Mouse (Mus musculus): ENCODE measurements around the gene Gna12. TPM values are rescaled to one million over a fixed set of nuclear protein-coding genes. Genes with fewer than 3 reads are reported as not detected.
A peak's percentile ranks its signal among the peaks of the same experiment; 100 is the strongest.

Gna12 gene
- total and polyA plus RNA-seq, 3 experiments = 46.0 to 55.2 TPM; not detected in 1

GRCm38 (mm10) chr5:140726946-140727740 lies 103.1 kb downstream of the Gna12 start:
- no peak overlapping the region for H3K9ac ChIP-seq (ENCODE audit: control insufficient read depth, low read depth, low read length, poor library complexity, severe bottlenecking)
- H3K79me2 ChIP-seq (ENCODE audit: control insufficient read depth, insufficient read depth, low read length, poor library complexity) = no peaks in the 10 kb centered on the region
- no peak overlapping the region for H3K27ac ChIP-seq (ENCODE audit: control insufficient read depth, low read depth, low read length)
- peak; percentile 48 for DNase-seq (ENCODE audit: low read depth, low spot score)
- H3K9me3 ChIP-seq (replicated peaks; ENCODE audit: insufficient read depth, low read length) = no peaks in the 10 kb centered on the region
- no peak for TF ChIP-seq ZC3H11A (IDR thresholded peaks at IDR 0.05; ENCODE audit: low read depth, low read length)
- peak in 1 of 2 experiments; percentile 49; a peak in 2 of 4 replicates for TF ChIP-seq EP300 (IDR thresholded peaks at IDR 0.05; ENCODE audit: low read depth in 1 of 2, low read length in 2 of 2)
- TF ChIP-seq ETS1 (IDR thresholded peaks at IDR 0.05; ENCODE audit: low read depth, low read length) = 0 out of 2 replicates have a peak, but pooled peaks have one; percentile 21
- peak; percentile 71 for TF ChIP-seq TAL1 (IDR thresholded peaks at IDR 0.05; ENCODE audit: low read length)
- no peak for TF ChIP-seq MAZ (IDR thresholded peaks at IDR 0.05; ENCODE audit: low read depth, low read length)
- TF ChIP-seq TCF12 (IDR thresholded peaks at IDR 0.05; ENCODE audit: low read depth, low read length) = peak; percentile 57; the same call in 1 of the 2 replicates
- TF ChIP-seq GATA1 (IDR thresholded peaks at IDR 0.05; ENCODE audit: low read depth, low read length) = 0 out of 2 replicates have a peak, but pooled peaks have one; percentile 31
- TF ChIP-seq MYB (IDR thresholded peaks at IDR 0.05; ENCODE audit: low read depth, low read length) = no peak
- no peak overlapping the region for H3K4me3 ChIP-seq (ENCODE audit: control insufficient read depth in 1 of 2, insufficient read depth in 1 of 2, low read depth in 2 of 2, low read length in 2 of 2)
- H3K4me1 ChIP-seq (ENCODE audit: control insufficient read depth in 1 of 2, insufficient read depth in 2 of 2, low read length in 2 of 2) = peaks cover 15 to 35% of the 10 kb centered on the region in 2 experiments
- H3K27me3 ChIP-seq (ENCODE audit: control insufficient read depth in 1 of 2, insufficient read depth in 2 of 2, low read length in 2 of 2) = no peaks in the 10 kb centered on the region
- peaks cover 0 to 17% of the 10 kb centered on the region in 2 experiments; a peak in 2 of 4 replicates for H3K36me3 ChIP-seq (ENCODE audit: control insufficient read depth in 1 of 2, insufficient read depth in 2 of 2, low read length in 2 of 2)

GRCm38 (mm10) chr5:140726062-140726839 lies 104.0 kb downstream of the Gna12 start:
- DNase-seq (ENCODE audit: low read depth, low spot score) = peak; percentile 22
- Histone ChIP-seq H3K36me3 (ENCODE audit: control insufficient read depth in 1 of 2, insufficient read depth in 2 of 2, low read length in 2 of 2) (peaks cover 0 to 17% of the 10 kb centered on the region in 2 experiments; a peak in 2 of 4 replicates), H3K9ac (ENCODE audit: control insufficient read depth, low read depth, low read length, poor library complexity, severe bottlenecking) (no peak overlapping the region), H3K4me1 (ENCODE audit: control insufficient read depth in 1 of 2, insufficient read depth in 2 of 2, low read length in 2 of 2) (peaks cover 15 to 32% of the 10 kb centered on the region in 2 experiments), H3K4me3 (ENCODE audit: control insufficient read depth in 1 of 2, insufficient read depth in 1 of 2, low read depth in 2 of 2, low read length in 2 of 2) (no peak overlapping the region), H3K27ac (ENCODE audit: control insufficient read depth, low read depth, low read length) (0 out of 2 replicates have a peak overlapping the region, but pooled peaks have one; percentile 10), H3K27me3 (ENCODE audit: control insufficient read depth in 1 of 2, insufficient read depth in 2 of 2, low read length in 2 of 2) (no peaks in the 10 kb centered on the region), H3K79me2 (ENCODE audit: control insufficient read depth, insufficient read depth, low read length, poor library complexity) (no peaks in the 10 kb centered on the region), H3K9me3 (replicated peaks; ENCODE audit: insufficient read depth, low read length) (no peaks in the 10 kb centered on the region)
- 0 out of 2 replicates have a peak, but pooled peaks have one; percentile 32 for TF ChIP-seq HCFC1 (IDR thresholded peaks at IDR 0.05; ENCODE audit: low read depth, low read length)
- TF ChIP-seq RCOR1 (IDR thresholded peaks at IDR 0.05; ENCODE audit: low read depth, low read length) = 0 out of 2 replicates have a peak, but pooled peaks have one; percentile 9
- peak; percentile 63; the same call in 1 of the 2 replicates for TF ChIP-seq GATA1 (IDR thresholded peaks at IDR 0.05; ENCODE audit: low read depth, low read length)
- no peak; the same call in 1 of the 2 replicates for TF ChIP-seq MAZ (IDR thresholded peaks at IDR 0.05; ENCODE audit: low read depth, low read length)
- TF ChIP-seq ETS1 (IDR thresholded peaks at IDR 0.05; ENCODE audit: low read depth, low read length) = no peak
- peak; percentile 54; the same call in 1 of the 2 replicates for TF ChIP-seq ELF1 (IDR thresholded peaks at IDR 0.05; ENCODE audit: low read depth, low read length)
- TF ChIP-seq TCF12 (IDR thresholded peaks at IDR 0.05; ENCODE audit: low read depth, low read length) = 0 out of 2 replicates have a peak, but pooled peaks have one; percentile 6
- TF ChIP-seq SIN3A (IDR thresholded peaks at IDR 0.05; ENCODE audit: low read length) = peak; percentile 29; the same call in 1 of the 2 replicates

Measured in MEL (cell line).